Mouse (Mus musculus) B cell, adult 2 months (primary cell): Measurements from ENCODE around the gene Gm597.

ENCODE experiments used
- DNase-seq, 2 experiments: peaks; one replicate each; pipeline ENCODE4 v3.0.0; 2022

The Gm597 gene

GRCm38 (mm10) chr1:28780152-28780551 is at the start of gene Gm597:
Gm597 (minus strand) TSS chr1:28780252.
- DNase-seq, result no peak

GRCm38 (mm10) chr1:28807689-28808088 is 27.6 kb upstream of the Gm597 start:
- DNase-seq, result no peak

GRCm38 (mm10) chr1:28806618-28807017 is 26.6 kb upstream of the Gm597 start:
- DNase-seq, result no peak

DNA sequence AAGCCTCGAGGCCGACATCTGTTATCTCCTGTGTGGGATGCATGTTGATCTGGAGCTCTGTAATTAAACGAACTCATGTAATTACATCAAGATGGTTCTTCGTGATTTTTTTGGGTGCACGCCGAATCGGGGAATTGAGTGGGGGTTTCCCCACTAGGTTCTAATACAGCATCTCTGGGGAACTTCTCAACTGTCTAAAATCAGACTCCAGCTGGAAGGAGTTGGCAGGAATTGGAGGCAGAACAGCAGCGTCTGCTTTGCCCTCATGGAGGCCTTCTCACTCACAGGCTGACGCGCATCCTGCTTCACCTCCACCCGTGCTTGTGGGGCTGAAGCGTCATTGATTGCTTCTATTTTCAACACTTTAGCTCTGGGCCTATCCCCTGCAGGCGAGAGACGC is 20.8 kb upstream of the Gm597 start:
- no peak for DNase-seq
